Mouse (Mus musculus) CH12.LX (cell line): Measurements from ENCODE around the gene Gm9780.
"Not testable (repeated sequence)": the region's sequence is repeated elsewhere in the genome, so short reads cannot be mapped to it uniquely, and the experiment has no call there.

Source experiments
- CTCF ChIP-seq, 2 experiments: IDR thresholded peaks in 1 of 2; conservative IDR thresholded peaks in 1 of 2; 2 replicates each; pipeline ENCODE4 v1.5.1; 2011 to 2012; ENCODE audit warnings: low read depth in 2 of 2, low read length in 2 of 2, improper control_type of control experiment in 1 of 2, inconsistent platforms in 1 of 2, mild to moderate bottlenecking in 1 of 2, moderate library complexity in 1 of 2
- JUN ChIP-seq: IDR thresholded peaks from 2 replicates; pipeline ENCODE4 v1.6.1; 2011; ENCODE audit warnings: low read depth, mild to moderate bottlenecking, low read length, improper control_type of control experiment, moderate library complexity; ENCODE audit not compliant: insufficient read depth

DNA sequence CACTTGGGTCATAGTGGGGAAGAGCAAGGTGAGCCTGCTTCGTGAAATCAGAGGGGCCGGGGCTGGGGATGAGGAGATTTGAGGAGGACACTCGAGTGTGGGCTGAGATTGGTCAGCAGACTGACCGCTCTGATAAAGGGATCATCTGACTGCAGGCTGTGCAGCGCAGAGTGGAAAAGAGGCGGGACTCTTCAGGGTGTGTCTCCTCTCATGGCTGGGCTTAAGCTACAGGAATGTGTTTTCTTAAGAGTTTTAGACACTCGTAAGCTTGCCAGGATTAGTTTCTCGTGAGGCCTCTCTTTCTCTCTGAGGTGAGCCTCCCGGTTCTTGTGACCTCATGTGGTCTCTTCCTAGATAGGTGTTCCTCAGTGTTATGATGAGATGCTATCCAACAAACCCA lies 21.0 kb downstream of the Gm9780 start:
- not testable (repeated sequence) for TF ChIP-seq CTCF (conservative IDR thresholded peaks at IDR 0.05 in 1 of 2, IDR thresholded peaks at IDR 0.05 in 1 of 2; ENCODE audit: low read depth in 2 of 2, low read length in 2 of 2); JUN
